Mouse (Mus musculus) forebrain, embryonic 11.5 days (tissue): ENCODE results near the gene Zfp523. TPM values are rescaled to one million over a fixed set of nuclear protein-coding genes. Genes with fewer than 3 reads are reported as not detected.

Source experiments
- ATAC-seq: fragments of 200-750 bp; cut with Nextera tagmentation; replicated peaks from 2 replicates; pipeline ENCODE4 v1.8.0; 2017; ENCODE audit warnings: moderate TSS enrichment; ENCODE audit not compliant: low FRiP score
- DNase-seq: peaks from one replicate; pipeline ENCODE4 v3.0.0-alpha.2; 2017; ENCODE audit warnings: low spot score
- H3K27ac ChIP-seq: fragments of 300-500 bp; sonication (generic); 2 replicates; pipeline ENCODE4 v1.5.1; 2014; ENCODE audit warnings: low read depth, low read length
- H3K27me3 ChIP-seq: fragments of 300-500 bp; sonication (generic); 2 replicates; pipeline ENCODE4 v1.6.1; 2014; ENCODE audit warnings: mild to moderate bottlenecking, low read length, mixed read lengths; ENCODE audit not compliant: control insufficient read depth, insufficient read depth
- H3K36me3 ChIP-seq: fragments of 300-500 bp; sonication (generic); 2 replicates; pipeline ENCODE4 v1.6.1; 2014; ENCODE audit warnings: mild to moderate bottlenecking, low read length, moderate library complexity, mixed read lengths; ENCODE audit not compliant: control insufficient read depth, insufficient read depth
- H3K4me1 ChIP-seq: fragments of 300-500 bp; sonication (generic); replicated peaks from 2 replicates; pipeline ENCODE4 v1.6.1; 2014; ENCODE audit warnings: low read length, mixed read lengths; ENCODE audit not compliant: control insufficient read depth, insufficient read depth
- H3K4me2 ChIP-seq: fragments of 300-500 bp; sonication (generic); 2 replicates; pipeline ENCODE4 v1.6.1; 2014; ENCODE audit warnings: low read depth, mild to moderate bottlenecking, low read length, moderate library complexity, mixed read lengths; ENCODE audit not compliant: severe bottlenecking
- H3K4me3 ChIP-seq: fragments of 300-500 bp; sonication (generic); 2 replicates; pipeline ENCODE4 v1.5.1; 2014; ENCODE audit warnings: low read depth, low read length
- H3K9ac ChIP-seq: fragments of 300-500 bp; sonication (generic); 2 replicates; pipeline ENCODE4 v1.6.1; 2014; ENCODE audit warnings: low read length
- H3K9me3 ChIP-seq: fragments of 300-500 bp; sonication (generic); 2 replicates; pipeline ENCODE4 v1.6.1; 2016; ENCODE audit warnings: low read length, mixed read lengths; ENCODE audit not compliant: control insufficient read depth
- WGBS: fragments of 180-500 bp; shearing (Covaris S2); extraction: QIAGEN DNeasy Blood & Tissue Kit; methylation state at CpG from one replicate; pipeline ENCODE4 v1.1.7; 2014; 5-methylcytosine and 5-hydroxymethylcytosine counted together
- polyA plus RNA-seq: library from polyadenylated mRNA; unstranded; fragments of >200 nt; fragmentation: Nextera tagmentation; extraction: Ambion mirVana; gene quantifications from 2 replicates; pipeline ENCODE4 v1.2.1, GENCODE M21; 2014

The Zfp523 gene
- polyA plus RNA-seq, 1 experiment from 2014 or later: 37.8 TPM

- H3K9ac ChIP-seq: no peak overlapping the region
Observed at GRCm38 (mm10) chr17:28170460-28171305, 6.2 kb upstream of the Zfp523 start.

GRCm38 (mm10) chr17:28172690-28173089, 4.2 kb upstream of the Zfp523 start:
- no peak overlapping the region for H3K27ac ChIP-seq
- no peak overlapping the region for H3K4me3 ChIP-seq
- no peak overlapping the region for H3K4me2 ChIP-seq
- no peak overlapping the region for H3K9ac ChIP-seq
- ATAC-seq: no peak
- H3K4me1 ChIP-seq: peaks cover 8% of the 10 kb centered on the region; the same call in 1 of the 2 replicates
- no peaks in the 10 kb centered on the region for H3K27me3 ChIP-seq
- no peak for DNase-seq
- H3K36me3 ChIP-seq: no peaks in the 10 kb centered on the region; the same call in none of the 2 replicates
- WGBS: 77% methylated on average over 9 of the region's 9 CpGs
- H3K9me3 ChIP-seq: no peaks in the 10 kb centered on the region

More at GRCm38 (mm10) chr17:28170460-28171305, 6.2 kb upstream of the Zfp523 start:
- Histone ChIP-seq H3K36me3 (no peaks in the 10 kb centered on the region; the same call in none of the 2 replicates), H3K4me2 (no peak overlapping the region), H3K27ac (no peak overlapping the region), H3K4me3 (no peak overlapping the region), H3K9me3 (no peaks in the 10 kb centered on the region), H3K27me3 (no peaks in the 10 kb centered on the region), H3K4me1 (0 out of 2 replicates have a peak, but pooled peaks cover 2% of the 10 kb centered on the region)
- no peak for DNase-seq
- no peak for ATAC-seq
- WGBS: 87% methylated on average over 6 of the region's 6 CpGs

GRCm38 (mm10) chr17:28177540-28178046, 664 bp downstream of the Zfp523 start:
- peak overlapping the region; percentile 97 for H3K4me2 ChIP-seq
- peak; percentile 82 for ATAC-seq
- H3K9me3 ChIP-seq: no peaks in the 10 kb centered on the region
- H3K4me3 ChIP-seq: peak overlapping the region; percentile 86
- H3K4me1 ChIP-seq: peaks cover 7% of the 10 kb centered on the region; the same call in 1 of the 2 replicates
- peak overlapping the region; percentile 91 for H3K27ac ChIP-seq
- H3K36me3 ChIP-seq: no peaks in the 10 kb centered on the region
- WGBS: 12% methylated on average over 17 of the region's 22 CpGs
- peak overlapping the region; percentile 92 for H3K9ac ChIP-seq
- H3K27me3 ChIP-seq: no peaks in the 10 kb centered on the region
- no peak for DNase-seq

GRCm38 (mm10) chr17:28180331-28180730, 3.4 kb downstream of the Zfp523 start:
- DNase-seq: no peak
- peaks cover 7% of the 10 kb centered on the region; the same call in 1 of the 2 replicates for H3K4me1 ChIP-seq
- no peaks in the 10 kb centered on the region for H3K27me3 ChIP-seq
- no peaks in the 10 kb centered on the region for H3K9me3 ChIP-seq
- H3K27ac ChIP-seq: no peak overlapping the region
- H3K4me2 ChIP-seq: no peak overlapping the region
- no peak for ATAC-seq
- 53% methylated on average over 4 of the region's 4 CpGs for WGBS
- H3K4me3 ChIP-seq: no peak overlapping the region
- H3K36me3 ChIP-seq: no peaks in the 10 kb centered on the region
- H3K9ac ChIP-seq: no peak overlapping the region

- Histone ChIP-seq H3K9ac (no peak overlapping the region), H3K27ac (no peak overlapping the region), H3K4me2 (no peak overlapping the region), H3K9me3 (no peaks in the 10 kb centered on the region), H3K4me1 (peaks cover 7% of the 10 kb centered on the region; the same call in 1 of the 2 replicates), H3K27me3 (no peaks in the 10 kb centered on the region), H3K36me3 (no peaks in the 10 kb centered on the region), H3K4me3 (no peak overlapping the region)
- DNase-seq (no peak), ATAC-seq (no peak)
- 87% methylated on average over 15 of the region's 15 CpGs for WGBS
Observed at GRCm38 (mm10) chr17:28180783-28181544, 4.0 kb downstream of the Zfp523 start.

- WGBS: 90% methylated on average over 7 of the region's 7 CpGs
- no peak overlapping the region for H3K27ac ChIP-seq
- no peak overlapping the region for H3K9ac ChIP-seq
- H3K36me3 ChIP-seq: peaks cover 3% of the 10 kb centered on the region; the same call in 1 of the 2 replicates
- no peak overlapping the region for H3K4me2 ChIP-seq
- ATAC-seq (no peak), DNase-seq (no peak)
- no peaks in the 10 kb centered on the region for H3K9me3 ChIP-seq
- H3K4me3 ChIP-seq: no peak overlapping the region
- no peaks in the 10 kb centered on the region for H3K4me1 ChIP-seq
- no peaks in the 10 kb centered on the region for H3K27me3 ChIP-seq
Observed at GRCm38 (mm10) chr17:28184971-28185638, 8.2 kb downstream of the Zfp523 start.

GRCm38 (mm10) chr17:28188313-28188712, 11.4 kb downstream of the Zfp523 start:
- H3K4me2 ChIP-seq: no peak overlapping the region
- H3K9ac ChIP-seq: no peak overlapping the region
- H3K4me3 ChIP-seq: no peak overlapping the region
- ATAC-seq (no peak), DNase-seq (no peak)
- no peaks in the 10 kb centered on the region for H3K9me3 ChIP-seq
- no peak overlapping the region for H3K27ac ChIP-seq
- WGBS: 89% methylated on average over 5 of the region's 5 CpGs
- no peaks in the 10 kb centered on the region for H3K27me3 ChIP-seq
- no peaks in the 10 kb centered on the region for H3K4me1 ChIP-seq
- H3K36me3 ChIP-seq: peaks cover 7% of the 10 kb centered on the region; the same call in 1 of the 2 replicates

GRCm38 (mm10) chr17:28192754-28193153, 15.8 kb downstream of the Zfp523 start:
- no peak overlapping the region for H3K4me2 ChIP-seq
- H3K4me1 ChIP-seq: no peaks in the 10 kb centered on the region
- H3K36me3 ChIP-seq: peaks cover 9% of the 10 kb centered on the region; the same call in 1 of the 2 replicates
- WGBS: 86% methylated on average over 1 of the region's 1 CpGs
- DNase-seq (no peak), ATAC-seq (no peak)
- no peaks in the 10 kb centered on the region for H3K9me3 ChIP-seq
- no peak overlapping the region for H3K9ac ChIP-seq
- H3K4me3 ChIP-seq: no peak overlapping the region
- no peaks in the 10 kb centered on the region for H3K27me3 ChIP-seq
- no peak overlapping the region for H3K27ac ChIP-seq
